Mouse (Mus musculus) limb, embryonic 11.5 days (tissue): ENCODE measurements around the gene Fat3. TPM values are rescaled to one million over a fixed set of nuclear protein-coding genes. Genes with fewer than 3 reads are reported as not detected.

ENCODE experiments used
- ATAC-seq: fragments of 200-750 bp; cut with Nextera tagmentation; 2 replicates; pipeline ENCODE4 v1.8.0; 2017; ENCODE audit warnings: low read depth; ENCODE audit not compliant: insufficient number of reproducible peaks, low FRiP score, low TSS enrichment
- DNase-seq: peaks from one replicate; pipeline ENCODE4 v3.0.0-alpha.2; 2015; ENCODE audit warnings: low spot score
- H3K27ac ChIP-seq: fragments of 300-500 bp; sonication (generic); replicated peaks from 2 replicates; pipeline ENCODE4 v1.5.1; 2014; ENCODE audit warnings: low read depth, mild to moderate bottlenecking, low read length
- H3K27me3 ChIP-seq: fragments of 300-500 bp; sonication (generic); 2 replicates; pipeline ENCODE4 v1.6.1; 2014; ENCODE audit warnings: mild to moderate bottlenecking, low read length, mixed read lengths; ENCODE audit not compliant: control insufficient read depth, insufficient read depth
- H3K36me3 ChIP-seq: fragments of 300-500 bp; sonication (generic); 2 replicates; pipeline ENCODE4 v1.6.1; 2014; ENCODE audit warnings: mild to moderate bottlenecking, low read length, moderate library complexity, mixed read lengths; ENCODE audit not compliant: control insufficient read depth, insufficient read depth
- H3K4me1 ChIP-seq: fragments of 300-500 bp; sonication (generic); 2 replicates; pipeline ENCODE4 v1.6.1; 2014; ENCODE audit warnings: low read length, mixed read lengths; ENCODE audit not compliant: control insufficient read depth, insufficient read depth
- H3K4me2 ChIP-seq: fragments of 300-500 bp; sonication (generic); 2 replicates; pipeline ENCODE4 v1.6.1; 2014; ENCODE audit warnings: low read depth, mild to moderate bottlenecking, moderate library complexity; ENCODE audit not compliant: severe bottlenecking
- H3K4me3 ChIP-seq: fragments of 300-500 bp; sonication (generic); 2 replicates; pipeline ENCODE4 v1.5.1; 2014; ENCODE audit warnings: low read depth, low read length
- H3K9ac ChIP-seq: fragments of 300-500 bp; sonication (generic); 2 replicates; pipeline ENCODE4 v1.6.1; 2014; ENCODE audit warnings: mild to moderate bottlenecking, low read length
- H3K9me3 ChIP-seq: fragments of 300-500 bp; sonication (generic); 2 replicates; pipeline ENCODE4 v1.6.1; 2016; ENCODE audit warnings: low read length; ENCODE audit not compliant: control insufficient read depth
- WGBS: fragments of 180-500 bp; shearing (Covaris S2); extraction: QIAGEN DNeasy Blood & Tissue Kit; methylation state at CpG from one replicate; pipeline ENCODE4 v1.1.7; 2014; 5-methylcytosine and 5-hydroxymethylcytosine counted together
- polyA plus RNA-seq: library from polyadenylated mRNA; unstranded; fragments of >200 nt; fragmentation: Nextera tagmentation; extraction: Ambion mirVana; gene quantifications from 2 replicates; pipeline ENCODE4 v1.2.1, GENCODE M21; 2014

Gene Fat3
- polyA plus RNA-seq, 1 experiment from 2014 or later: 3.4 TPM

DNA sequence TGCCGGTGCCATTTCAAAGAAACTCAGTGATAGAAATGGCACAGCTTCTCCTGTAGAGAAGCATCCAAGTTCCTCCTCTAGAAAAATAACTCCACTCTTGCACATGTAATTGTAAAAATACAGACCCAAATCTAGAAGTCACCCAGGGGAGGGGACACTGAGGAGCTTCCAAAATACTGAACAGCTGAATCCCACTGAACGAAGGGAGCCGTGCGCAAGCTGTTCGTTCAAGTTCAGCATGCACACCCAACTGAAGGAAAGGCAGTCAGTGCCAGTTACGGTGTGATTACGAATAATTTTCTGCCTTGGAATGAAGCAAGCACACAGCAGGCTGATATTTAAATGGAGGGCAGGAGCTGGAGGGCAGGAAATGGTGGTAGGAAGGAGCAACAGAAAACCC, 476.4 kb downstream of the Fat3 start:
- no peak for DNase-seq
- no peak overlapping the region for H3K4me3 ChIP-seq
- WGBS: 91% methylated on average over 7 of the region's 7 CpGs
- H3K36me3 ChIP-seq: no peaks in the 10 kb centered on the region
- ATAC-seq: no peak
- no peak overlapping the region for H3K4me2 ChIP-seq
- no peaks in the 10 kb centered on the region for H3K9me3 ChIP-seq
- H3K4me1 ChIP-seq: no peaks in the 10 kb centered on the region
- no peaks in the 10 kb centered on the region for H3K27me3 ChIP-seq
- no peak overlapping the region for H3K9ac ChIP-seq
- no peak overlapping the region for H3K27ac ChIP-seq

DNA sequence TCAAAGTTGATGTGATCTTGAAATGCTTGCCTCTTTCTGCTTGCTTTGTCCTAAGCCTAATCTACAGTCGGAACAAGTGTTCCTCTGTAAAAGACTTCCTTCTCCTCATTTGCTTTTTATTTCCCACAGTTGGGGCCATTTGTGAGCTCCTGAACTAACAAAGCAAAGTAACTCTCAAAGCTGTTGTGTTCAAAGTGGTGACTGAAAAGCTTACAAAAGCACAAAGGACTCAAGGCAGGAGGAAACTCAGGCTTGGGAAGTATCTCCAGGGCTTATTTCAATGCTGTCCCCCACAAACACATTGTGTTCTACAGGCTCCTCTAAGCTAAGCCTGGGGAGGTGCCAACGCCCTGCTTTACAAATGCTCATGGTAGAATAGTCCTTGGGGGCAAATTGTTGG, 487.0 kb downstream of the Fat3 start:
- no peak overlapping the region for H3K4me2 ChIP-seq
- no peak for ATAC-seq
- no peak for DNase-seq
- no peaks in the 10 kb centered on the region for H3K9me3 ChIP-seq
- no peak overlapping the region for H3K27ac ChIP-seq
- no peak overlapping the region for H3K9ac ChIP-seq
- WGBS: 64% methylated on average over 2 of the region's 2 CpGs
- no peaks in the 10 kb centered on the region for H3K36me3 ChIP-seq
- H3K4me3 ChIP-seq: no peak overlapping the region
- H3K27me3 ChIP-seq: no peaks in the 10 kb centered on the region
- no peaks in the 10 kb centered on the region for H3K4me1 ChIP-seq

- no peak for DNase-seq
- H3K27ac ChIP-seq: no peak overlapping the region
- 93% methylated on average over 3 of the region's 3 CpGs for WGBS
Measured at GRCm38 (mm10) chr9:16011382-16011781, 489.7 kb downstream of the Fat3 start.

GRCm38 (mm10) chr9:16007516-16007915, 493.6 kb downstream of the Fat3 start:
- 86% methylated on average over 5 of the region's 5 CpGs for WGBS
- H3K9ac ChIP-seq: no peak overlapping the region
- no peak overlapping the region for H3K4me2 ChIP-seq
- H3K9me3 ChIP-seq: no peaks in the 10 kb centered on the region
- no peaks in the 10 kb centered on the region for H3K4me1 ChIP-seq
- DNase-seq (no peak), ATAC-seq (no peak)
- no peaks in the 10 kb centered on the region for H3K36me3 ChIP-seq
- H3K27me3 ChIP-seq: no peaks in the 10 kb centered on the region
- H3K27ac ChIP-seq: no peak overlapping the region
- H3K4me3 ChIP-seq: no peak overlapping the region

More at GRCm38 (mm10) chr9:16011382-16011781, 489.7 kb downstream of the Fat3 start:
- Histone ChIP-seq H3K4me1 (no peaks in the 10 kb centered on the region), H3K4me3 (no peak overlapping the region), H3K27me3 (no peaks in the 10 kb centered on the region), H3K36me3 (no peaks in the 10 kb centered on the region), H3K4me2 (no peak overlapping the region), H3K9ac (no peak overlapping the region), H3K9me3 (no peaks in the 10 kb centered on the region)
- no peak for ATAC-seq

DNA sequence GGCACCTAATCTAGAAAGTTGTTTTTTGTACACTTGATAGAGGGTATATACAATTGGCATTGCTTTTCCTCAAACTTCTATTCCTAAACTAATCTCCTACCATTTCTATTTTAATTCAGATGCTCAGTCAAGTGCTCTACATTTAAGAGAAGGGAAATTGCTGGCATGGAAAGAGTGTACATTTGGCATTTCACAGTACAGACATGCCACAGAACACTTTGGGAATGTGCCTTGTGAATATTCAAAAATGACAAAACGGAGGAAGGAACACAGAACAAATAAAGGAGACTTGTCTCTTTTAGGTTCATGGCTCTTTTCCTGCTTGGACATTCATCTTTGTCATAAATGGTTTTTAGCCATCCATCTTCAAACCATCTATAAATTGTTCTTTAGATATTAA, 498.1 kb downstream of the Fat3 start:
- DNase-seq (no peak), ATAC-seq (no peak)
- Histone ChIP-seq H3K4me3 (no peak overlapping the region), H3K36me3 (no peaks in the 10 kb centered on the region), H3K4me1 (no peaks in the 10 kb centered on the region), H3K27me3 (no peaks in the 10 kb centered on the region), H3K27ac (no peak overlapping the region), H3K9ac (no peak overlapping the region), H3K4me2 (no peak overlapping the region), H3K9me3 (no peaks in the 10 kb centered on the region)
- WGBS: 83% methylated on average over 1 of the region's 1 CpGs

GRCm38 (mm10) chr9:15994762-15995161, 506.3 kb downstream of the Fat3 start:
- Histone ChIP-seq H3K9ac (no peak overlapping the region), H3K4me1 (no peaks in the 10 kb centered on the region), H3K9me3 (no peaks in the 10 kb centered on the region; the same call in 1 of the 2 replicates), H3K4me3 (no peak overlapping the region), H3K27ac (no peak overlapping the region), H3K36me3 (no peaks in the 10 kb centered on the region), H3K4me2 (no peak overlapping the region), H3K27me3 (no peaks in the 10 kb centered on the region)
- ATAC-seq (no peak), DNase-seq (no peak)
- 83% methylated on average over 7 of the region's 7 CpGs for WGBS

DNA sequence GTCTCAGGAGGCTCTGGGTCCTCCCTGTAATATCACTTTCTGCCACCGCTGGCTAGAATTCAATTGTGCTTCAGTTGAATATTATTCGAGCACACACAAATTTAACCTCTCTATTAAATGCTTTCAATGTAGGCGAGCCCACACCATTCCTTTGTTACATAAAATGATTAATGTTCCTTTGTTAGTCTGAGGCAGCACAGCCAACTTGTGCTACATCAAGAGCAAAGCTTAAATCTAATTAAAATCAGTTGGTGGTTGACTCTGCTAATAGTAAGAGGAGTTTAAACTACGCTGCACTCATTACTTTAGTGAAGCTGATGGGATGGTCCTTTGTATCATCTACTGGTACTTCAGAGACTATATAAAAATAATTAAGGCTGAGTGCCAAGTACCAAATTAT, 506.9 kb downstream of the Fat3 start:
- H3K27ac ChIP-seq: no peak overlapping the region
- no peak overlapping the region for H3K4me3 ChIP-seq
- ATAC-seq (no peak), DNase-seq (no peak)
- H3K9me3 ChIP-seq: no peaks in the 10 kb centered on the region; the same call in 1 of the 2 replicates
- no peak overlapping the region for H3K4me2 ChIP-seq
- H3K36me3 ChIP-seq: no peaks in the 10 kb centered on the region
- 70% methylated on average over 4 of the region's 4 CpGs for WGBS
- no peaks in the 10 kb centered on the region for H3K4me1 ChIP-seq
- no peak overlapping the region for H3K9ac ChIP-seq
- no peaks in the 10 kb centered on the region for H3K27me3 ChIP-seq

GRCm38 (mm10) chr9:15992158-15992846, 508.8 kb downstream of the Fat3 start:
- H3K27me3 ChIP-seq: no peaks in the 10 kb centered on the region
- H3K4me3 ChIP-seq: no peak overlapping the region
- H3K9ac ChIP-seq: no peak overlapping the region
- H3K4me1 ChIP-seq: no peaks in the 10 kb centered on the region
- H3K4me2 ChIP-seq: no peak overlapping the region
- no peak overlapping the region for H3K27ac ChIP-seq
- WGBS: 89% methylated on average over 7 of the region's 7 CpGs
- no peak for ATAC-seq
- H3K36me3 ChIP-seq: no peaks in the 10 kb centered on the region
- no peaks in the 10 kb centered on the region; the same call in 1 of the 2 replicates for H3K9me3 ChIP-seq
- no peak for DNase-seq

DNA sequence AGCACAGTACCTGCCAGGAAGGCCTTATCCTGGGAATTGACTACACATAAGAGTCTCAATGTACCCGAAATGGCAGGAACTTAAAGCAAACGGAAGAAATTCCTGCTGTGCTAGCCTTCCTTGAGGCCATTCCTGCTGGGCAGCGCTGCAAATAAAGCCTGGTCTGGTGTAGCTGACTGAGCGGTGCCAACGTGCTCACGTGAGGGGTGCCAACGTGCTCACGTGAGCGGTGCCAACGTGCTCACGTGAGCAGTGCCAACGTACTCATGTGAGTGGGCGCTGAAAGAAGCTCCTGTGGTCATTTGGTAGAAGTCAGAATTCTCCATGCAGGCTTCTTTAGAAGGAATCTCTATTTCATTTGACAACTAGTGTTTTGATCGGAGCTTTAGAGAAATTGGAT, 522.8 kb downstream of the Fat3 start:
- WGBS: 89% methylated on average over 14 of the region's 14 CpGs
- Histone ChIP-seq H3K9me3 (no peaks in the 10 kb centered on the region), H3K4me1 (no peaks in the 10 kb centered on the region), H3K4me2 (no peak overlapping the region), H3K27me3 (no peaks in the 10 kb centered on the region), H3K4me3 (no peak overlapping the region), H3K9ac (no peak overlapping the region), H3K27ac (no peak overlapping the region), H3K36me3 (no peaks in the 10 kb centered on the region)
- no peak for DNase-seq
- no peak for ATAC-seq
